Mouse (Mus musculus): Measurements from ENCODE around the gene Plod1.
"Not testable (repeated sequence)": the region's sequence is repeated elsewhere in the genome, so short reads cannot be mapped to it uniquely, and the experiment has no call there.

Gene Plod1

GRCm38 (mm10) chr4:147895815-147896330, 40.7 kb downstream of the Plod1 start:
- DNase-seq (ENCODE audit: low spot score in 2 of 2) = no peak

DNA sequence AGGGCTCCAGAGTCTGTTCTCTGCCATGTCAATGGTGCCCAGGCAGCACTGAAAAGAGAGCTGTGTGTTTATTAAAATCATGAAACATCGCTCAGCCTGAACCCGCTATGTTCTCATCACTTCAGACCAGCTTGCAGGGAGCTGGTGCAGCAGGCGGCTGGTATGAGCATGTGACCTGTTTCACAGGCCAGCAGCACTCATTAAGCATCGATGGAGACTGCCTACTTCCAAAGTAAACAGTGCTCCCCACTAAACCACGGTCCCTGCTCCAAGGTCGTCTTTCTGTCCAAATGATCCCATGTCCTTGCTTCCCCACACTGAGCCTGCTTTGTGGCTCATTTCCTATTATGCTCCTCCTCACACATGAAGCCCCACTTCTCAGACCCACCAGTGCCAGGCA, 46.2 kb downstream of the Plod1 start:
- no peak for DNase-seq (ENCODE audit: low spot score in 2 of 2)

- DNase-seq (ENCODE audit: low spot score in 2 of 2) = no peak
These were observed 48.3 kb downstream of the Plod1 start for GRCm38 (mm10) chr4:147888237-147888636.

- no peak for DNase-seq (ENCODE audit: low spot score in 2 of 2)
These were observed 49.3 kb downstream of the Plod1 start for GRCm38 (mm10) chr4:147887277-147887676.

- DNase-seq (ENCODE audit: low spot score in 2 of 2) = no peak
These were observed 50.4 kb downstream of the Plod1 start for GRCm38 (mm10) chr4:147886158-147886557.

GRCm38 (mm10) chr4:147884138-147884537, 52.4 kb downstream of the Plod1 start:
- DNase-seq (ENCODE audit: low spot score in 2 of 2) = no peak

- DNase-seq (ENCODE audit: low spot score in 2 of 2) = no peak
These were observed 53.5 kb downstream of the Plod1 start for GRCm38 (mm10) chr4:147883041-147883440.

DNA sequence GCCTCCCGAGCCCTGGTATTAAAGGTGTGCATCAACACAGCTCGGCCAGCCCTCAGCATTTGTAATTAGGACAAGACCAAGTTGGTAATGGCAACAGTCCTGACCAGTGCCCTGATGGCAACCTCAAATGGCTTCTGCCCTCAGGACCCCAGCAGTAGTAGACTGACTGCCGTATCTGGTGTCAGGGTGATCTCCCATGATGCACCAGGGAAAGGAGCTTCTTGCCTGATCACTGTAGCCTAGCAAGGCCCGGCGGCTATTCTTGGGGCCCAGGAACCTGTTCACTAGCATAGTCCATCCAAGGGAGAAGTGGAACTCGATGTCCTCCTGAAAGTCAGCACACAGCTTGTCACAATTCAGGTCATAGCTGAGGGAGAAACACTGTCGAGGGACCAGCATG, 54.8 kb downstream of the Plod1 start:
- DNase-seq (ENCODE audit: low spot score in 2 of 2) = no peak

DNA sequence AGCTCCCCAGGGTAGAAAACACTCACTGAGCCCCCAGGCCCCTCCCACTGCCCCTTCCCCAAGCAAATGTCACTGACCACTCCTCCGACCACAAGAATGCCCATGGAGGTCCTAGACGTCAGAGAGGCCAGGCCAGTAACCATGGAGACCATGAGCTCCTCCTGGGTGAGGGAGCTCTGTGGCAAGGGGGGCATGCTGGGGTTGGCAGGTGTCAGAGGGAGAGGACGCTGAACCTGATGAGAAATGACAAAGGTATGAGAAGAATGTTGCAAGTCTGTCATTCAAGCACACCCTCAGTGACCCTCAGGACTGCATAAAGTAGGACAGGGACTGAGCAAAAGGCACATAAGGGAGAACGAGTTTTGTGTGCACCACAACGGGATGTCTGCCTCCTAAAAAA, 56.7 kb downstream of the Plod1 start:
- DNase-seq (ENCODE audit: low spot score in 2 of 2) = no peak

DNA sequence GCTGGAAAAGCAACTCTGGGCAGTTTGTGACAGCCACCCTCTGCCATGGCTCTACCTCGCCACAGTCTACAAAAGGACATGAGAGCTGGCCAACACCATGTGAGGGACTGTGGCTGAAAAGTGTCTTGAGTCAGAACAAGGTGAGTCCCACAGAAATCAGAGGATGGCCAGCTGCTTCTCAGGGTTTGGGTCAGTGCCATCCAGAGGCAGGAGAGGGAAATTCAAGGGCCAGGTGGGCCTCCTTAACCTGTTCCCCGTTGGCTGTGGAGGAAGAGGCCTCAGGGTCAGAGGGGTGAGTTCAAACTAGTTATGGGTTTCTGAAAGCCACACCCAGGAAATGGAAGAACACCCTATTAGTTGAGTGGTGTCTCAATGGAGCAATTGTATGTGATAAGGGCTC, 57.1 kb downstream of the Plod1 start:
- no peak for DNase-seq (ENCODE audit: low spot score in 2 of 2)

GRCm38 (mm10) chr4:147878537-147878936, 58.0 kb downstream of the Plod1 start:
- DNase-seq (ENCODE audit: low spot score in 2 of 2) = no peak

GRCm38 (mm10) chr4:147875852-147876575, 60.6 kb downstream of the Plod1 start:
- DNase-seq (ENCODE audit: low spot score in 2 of 2) = no peak

- DNase-seq (ENCODE audit: low spot score in 2 of 2) = no peak
These were observed 67.3 kb downstream of the Plod1 start for GRCm38 (mm10) chr4:147869238-147869637.

GRCm38 (mm10) chr4:147868450-147869031, 68.0 kb downstream of the Plod1 start, which contains the start of the genes Miip and Fv1:
Gene Miip, minus strand, starts transcription at chr4:147868816.
Gene Fv1, plus strand, starts transcription at chr4:147868979.
- peak; percentile 83 to 85 for DNase-seq (ENCODE audit: low spot score in 2 of 2)

DNA sequence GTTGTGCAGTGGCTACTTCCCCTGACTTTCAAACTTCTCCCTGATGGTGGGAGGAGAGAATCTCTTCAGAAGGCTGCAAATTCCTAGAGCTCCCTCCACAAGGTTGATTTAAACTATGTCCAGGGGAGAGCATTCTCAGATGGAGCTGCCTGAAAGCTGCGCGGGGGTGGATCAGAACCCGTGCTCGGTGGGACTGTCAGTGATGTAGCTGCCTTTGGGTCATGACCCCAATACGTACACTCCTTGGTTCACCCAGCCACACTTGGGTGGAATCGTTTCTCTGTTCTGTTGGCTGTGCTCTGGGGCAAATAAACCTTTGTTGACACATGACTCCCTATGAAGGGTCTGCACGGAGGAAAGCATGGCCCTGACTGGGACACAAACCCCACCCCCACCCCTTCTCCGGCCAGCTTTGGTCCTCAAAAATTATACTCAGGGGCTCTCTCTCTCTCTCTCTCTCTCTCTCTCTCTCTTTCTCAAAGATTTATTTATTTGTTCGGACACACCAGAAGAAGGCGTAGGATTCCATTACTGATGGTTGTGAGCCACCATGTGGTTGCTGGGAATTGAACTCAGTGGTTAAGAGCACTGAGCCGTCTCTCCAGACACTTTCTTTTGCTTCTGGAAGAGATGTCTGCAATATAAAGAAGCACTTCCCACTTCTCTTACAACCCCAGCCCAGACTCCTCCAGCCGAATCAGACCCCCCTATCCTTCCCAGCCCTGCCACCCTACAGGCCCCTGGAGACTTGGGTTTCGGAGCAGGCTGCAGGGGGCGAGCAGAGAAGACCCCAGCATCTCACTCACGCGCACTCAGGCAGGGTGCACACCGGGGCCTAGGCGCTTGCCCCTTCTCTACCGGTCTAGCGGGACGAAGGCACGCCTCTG, 68.8 kb downstream of the Plod1 start:
- DNase-seq (ENCODE audit: low spot score in 2 of 2) = no peak

DNA sequence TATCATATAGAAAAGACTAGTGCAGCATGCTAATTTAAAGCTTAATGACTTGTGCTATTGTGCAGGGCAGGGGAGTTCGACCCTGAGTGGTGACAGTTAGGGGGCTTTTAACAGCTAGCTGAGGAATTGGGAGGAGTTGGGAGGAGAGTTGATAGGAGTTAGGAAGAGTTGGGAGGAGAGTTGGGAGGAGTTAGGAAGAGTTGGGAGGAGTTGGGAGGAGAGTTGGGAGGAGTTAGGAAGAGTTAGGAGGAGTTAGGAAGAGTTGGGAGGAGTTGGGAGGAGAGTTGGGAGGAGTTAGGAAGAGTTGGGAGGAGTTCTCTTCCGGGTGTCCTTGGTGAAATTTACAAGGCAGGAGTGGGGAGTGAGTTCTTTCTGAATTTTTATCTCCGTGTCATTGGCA, 69.8 kb downstream of the Plod1 start:
- not testable (repeated sequence) for DNase-seq (ENCODE audit: low spot score in 2 of 2)

- DNase-seq (ENCODE audit: low spot score in 2 of 2) = no peak
These were observed 70.5 kb downstream of the Plod1 start for GRCm38 (mm10) chr4:147866056-147866455.

- DNase-seq (ENCODE audit: low spot score in 2 of 2) = no peak
These were observed 70.9 kb downstream of the Plod1 start for GRCm38 (mm10) chr4:147865651-147866050.

- DNase-seq (ENCODE audit: low spot score in 2 of 2) = no peak
These were observed 74.5 kb downstream of the Plod1 start for GRCm38 (mm10) chr4:147862051-147862450.
